Mouse (Mus musculus) adrenal gland, adult (tissue): ENCODE measurements at regions not wholly inside any gene's neighbourhood (a gene's known extent, or its start where the extent isn't known, plus 50 kb on each side); places are given as distances from the start of the nearest gene placed in this dataset.

ENCODE experiments used
- DNase-seq, 2 experiments: peaks; one replicate each; pipeline ENCODE4 v3.0.0; 2022 to 2023; ENCODE audit warnings: low spot score in 1 of 2; ENCODE audit not compliant: inconsistent age in 2 of 2

- no peak for DNase-seq
Observed at GRCm38 (mm10) chr8:41717002-41717401, 300.1 kb upstream of the Frg1 start.

GRCm38 (mm10) chr8:41713634-41714330 is 296.9 kb upstream of the Frg1 start:
- no peak for DNase-seq

- DNase-seq: no peak
Observed at GRCm38 (mm10) chr8:41703927-41704924, 287.4 kb upstream of the Frg1 start.
